Mouse (Mus musculus) embryonic facial prominence, embryonic 12.5 days (tissue): ENCODE results near the gene Maml3. TPM values are rescaled to one million over a fixed set of nuclear protein-coding genes. Genes with fewer than 3 reads are reported as not detected.

Experiments used
- ATAC-seq: fragments of 200-750 bp; cut with Nextera tagmentation; 2 replicates; pipeline ENCODE4 v1.8.0; 2017; ENCODE audit not compliant: insufficient number of reproducible peaks, insufficient read depth, low FRiP score, low TSS enrichment
- H3K27ac ChIP-seq: fragments of 300-500 bp; sonication (generic); 2 replicates; pipeline ENCODE4 v1.5.1; 2016; ENCODE audit warnings: mild to moderate bottlenecking
- H3K27me3 ChIP-seq: fragments of 300-500 bp; sonication (generic); 2 replicates; pipeline ENCODE4 v1.6.1; 2016; ENCODE audit warnings: mild to moderate bottlenecking, moderate library complexity
- H3K36me3 ChIP-seq: fragments of 300-500 bp; sonication (generic); 2 replicates; pipeline ENCODE4 v1.6.1; 2016; ENCODE audit warnings: mild to moderate bottlenecking
- H3K4me1 ChIP-seq: fragments of 300-500 bp; sonication (generic); 2 replicates; pipeline ENCODE4 v1.6.1; 2016
- H3K4me2 ChIP-seq: fragments of 300-500 bp; sonication (generic); replicated peaks from 2 replicates; pipeline ENCODE4 v1.6.1; 2016; ENCODE audit warnings: mild to moderate bottlenecking, moderate library complexity
- H3K4me3 ChIP-seq: fragments of 300-500 bp; sonication (generic); 2 replicates; pipeline ENCODE4 v1.5.1; 2016; ENCODE audit warnings: mild to moderate bottlenecking
- H3K9ac ChIP-seq: fragments of 300-500 bp; sonication (generic); 2 replicates; pipeline ENCODE4 v1.6.1; 2016; ENCODE audit warnings: mild to moderate bottlenecking, moderate library complexity
- H3K9me3 ChIP-seq: fragments of 300-500 bp; sonication (generic); 2 replicates; pipeline ENCODE4 v1.6.1; 2016; ENCODE audit warnings: mild to moderate bottlenecking, moderate library complexity
- WGBS: fragments of 180-500 bp; shearing (Covaris S2); methylation state at CpG from one replicate; pipeline ENCODE4 v1.1.7; 2016; 5-methylcytosine and 5-hydroxymethylcytosine counted together
- polyA plus RNA-seq: library from polyadenylated mRNA; unstranded; fragments of >200 nt; fragmentation: Nextera tagmentation; extraction: Ambion mirVana; gene quantifications from 2 replicates; pipeline ENCODE4 v1.2.1, GENCODE M21; 2016

Gene Maml3
- polyA plus RNA-seq, 1 experiment from 2014 or later: 6.4 TPM

DNA sequence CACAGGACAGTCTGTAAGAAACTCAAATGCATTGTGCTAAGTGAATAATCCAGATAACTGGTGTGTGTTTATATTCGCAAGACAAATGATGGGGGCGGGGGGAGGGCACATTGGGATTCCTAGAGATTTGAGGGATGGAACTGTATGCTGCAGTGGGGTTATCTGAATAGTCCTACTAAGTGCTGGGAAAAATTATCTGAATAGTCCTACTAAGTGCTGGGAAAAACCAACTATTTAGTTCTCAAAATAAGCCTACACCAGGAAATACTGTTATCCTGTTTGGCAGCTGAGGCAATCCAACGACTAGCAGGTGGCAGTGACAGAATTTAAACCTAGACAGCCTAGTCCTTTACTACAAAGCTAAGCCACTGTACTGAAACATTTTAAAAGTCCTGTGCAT, 62.2 kb downstream of the Maml3 start:
- H3K4me3 ChIP-seq: no peak overlapping the region
- peaks cover 38% of the 10 kb centered on the region for H3K4me1 ChIP-seq

DNA sequence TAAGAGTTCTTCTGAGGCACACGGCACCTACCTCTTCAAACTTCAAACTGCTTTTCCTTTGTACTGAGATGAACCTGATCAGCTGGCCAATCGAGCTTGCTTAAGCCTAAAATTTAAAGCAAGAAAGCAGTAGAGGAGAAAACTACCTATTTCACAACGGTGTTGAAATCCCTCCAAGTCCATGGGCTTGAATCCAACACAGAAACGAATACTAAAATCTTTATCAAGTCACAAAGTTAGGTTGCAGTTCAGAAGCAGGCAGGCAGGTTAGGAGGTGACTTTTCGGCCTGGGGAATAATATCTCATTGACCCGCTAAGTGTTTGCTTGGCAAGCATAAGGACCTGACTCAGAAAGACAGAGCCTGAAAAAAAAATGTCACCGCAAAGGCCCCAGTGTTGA, 64.9 kb downstream of the Maml3 start:
- peaks cover 36% of the 10 kb centered on the region for H3K4me1 ChIP-seq
- 88% methylated on average over 7 of the region's 7 CpGs for whole genome bisulfite sequencing

More for the DNA sequence above, 62.2 kb downstream of the Maml3 start:
- H3K27ac ChIP-seq: no peak overlapping the region
- H3K9me3 ChIP-seq: no peaks in the 10 kb centered on the region
- no peak overlapping the region for H3K9ac ChIP-seq
- 83% methylated on average over 3 of the region's 3 CpGs for WGBS
- no peaks in the 10 kb centered on the region for H3K36me3 ChIP-seq
- ATAC-seq: no peak
- no peak overlapping the region for H3K4me2 ChIP-seq
- no peaks in the 10 kb centered on the region for H3K27me3 ChIP-seq

DNA sequence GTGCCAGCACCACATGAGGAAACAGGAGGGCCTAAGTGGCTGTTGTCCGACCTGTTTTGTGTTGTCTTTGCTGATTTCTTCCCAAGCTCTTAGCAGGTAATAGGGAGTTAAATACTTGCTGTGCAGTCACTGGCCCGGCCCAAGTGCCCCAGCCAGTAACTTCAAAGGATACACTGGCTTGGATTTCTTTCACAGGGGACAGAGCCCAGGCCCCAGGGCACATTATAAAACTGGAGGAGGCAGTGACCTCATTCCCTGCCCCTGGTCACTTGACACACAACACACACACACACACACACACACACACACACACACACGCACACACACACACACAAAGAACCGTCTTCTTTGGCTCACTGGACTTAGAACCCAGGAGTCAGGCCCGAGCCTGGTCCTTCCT, 67.6 kb downstream of the Maml3 start:
- Histone ChIP-seq H3K9ac (no peak overlapping the region), H3K27ac (no peak overlapping the region), H3K4me2 (no peak overlapping the region), H3K9me3 (no peaks in the 10 kb centered on the region), H3K36me3 (no peaks in the 10 kb centered on the region), H3K27me3 (no peaks in the 10 kb centered on the region), H3K4me3 (no peak overlapping the region), H3K4me1 (peaks cover 27% of the 10 kb centered on the region)
- WGBS: 31% methylated on average over 5 of the region's 5 CpGs
- ATAC-seq: no peak

More for the DNA sequence above, 64.9 kb downstream of the Maml3 start:
- Histone ChIP-seq H3K4me2 (no peak overlapping the region), H3K4me3 (no peak overlapping the region), H3K27me3 (no peaks in the 10 kb centered on the region), H3K9me3 (no peaks in the 10 kb centered on the region), H3K27ac (no peak overlapping the region), H3K9ac (no peak overlapping the region), H3K36me3 (no peaks in the 10 kb centered on the region)
- ATAC-seq: no peak

DNA sequence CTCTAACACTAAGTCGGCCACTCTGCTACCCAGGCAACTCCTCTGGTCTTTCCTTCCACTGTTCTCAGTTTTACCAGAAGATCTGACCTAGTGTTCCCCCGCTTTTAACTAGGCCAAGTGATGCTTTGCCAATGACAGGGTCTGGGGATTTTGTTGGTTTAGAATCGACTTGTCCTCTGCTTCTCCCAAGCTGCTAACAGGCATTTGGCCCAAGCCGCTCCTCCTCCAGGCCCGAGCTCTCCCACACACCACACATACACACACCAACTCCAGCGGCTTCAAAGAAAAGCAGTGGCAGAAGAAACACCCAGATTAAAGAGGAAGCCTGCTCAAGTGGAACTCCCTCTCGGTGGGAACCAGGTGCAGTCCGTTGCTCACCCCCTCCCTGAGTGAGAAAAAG, 69.5 kb downstream of the Maml3 start:
- Histone ChIP-seq H3K4me1 (peaks cover 27% of the 10 kb centered on the region), H3K27me3 (no peaks in the 10 kb centered on the region), H3K9ac (no peak overlapping the region), H3K27ac (no peak overlapping the region), H3K4me3 (no peak overlapping the region), H3K9me3 (no peaks in the 10 kb centered on the region), H3K36me3 (no peaks in the 10 kb centered on the region), H3K4me2 (no peak overlapping the region)
- ATAC-seq: no peak
- whole genome bisulfite sequencing: 42% methylated on average over 8 of the region's 8 CpGs

DNA sequence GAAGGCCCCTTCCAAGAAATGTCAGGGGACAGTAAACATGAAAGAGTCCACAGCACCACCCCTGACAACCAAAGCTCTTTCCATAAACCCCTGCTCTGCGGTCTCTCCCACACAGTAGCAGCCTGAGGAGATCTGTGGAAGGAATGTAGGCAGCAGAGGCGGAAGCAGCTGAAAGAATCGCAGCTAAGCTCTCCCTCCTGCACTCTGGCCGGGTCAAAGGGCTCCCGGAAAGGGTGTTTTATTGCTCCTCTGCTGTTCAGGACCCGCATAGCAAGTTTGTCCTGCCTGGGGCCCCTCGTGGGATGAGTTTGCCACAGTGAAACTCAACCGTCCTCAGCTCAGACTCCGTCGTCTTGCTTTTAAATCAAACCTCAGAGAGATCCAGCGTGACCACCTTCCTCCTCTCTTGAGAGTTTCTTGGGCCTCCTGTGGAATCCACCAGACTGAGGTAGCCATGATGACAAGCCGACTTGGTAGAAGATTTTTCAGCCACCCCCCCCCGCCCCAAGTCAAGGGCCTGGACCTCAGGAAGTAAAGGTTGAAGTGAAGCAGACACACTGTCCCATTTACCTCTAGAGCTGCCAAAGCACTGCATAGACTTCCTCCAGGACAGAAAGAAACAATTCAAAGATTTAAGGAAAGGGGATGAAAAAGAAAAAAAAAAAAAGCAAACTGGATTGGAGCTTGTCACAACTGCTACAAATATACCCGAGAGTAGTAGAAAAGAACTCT, 70.9 kb downstream of the Maml3 start:
- Histone ChIP-seq H3K9me3 (no peaks in the 10 kb centered on the region), H3K36me3 (no peaks in the 10 kb centered on the region), H3K27me3 (no peaks in the 10 kb centered on the region), H3K27ac (no peak overlapping the region; the same call in 1 of the 2 replicates), H3K4me1 (peaks cover 35% of the 10 kb centered on the region), H3K4me3 (no peak overlapping the region), H3K9ac (no peak overlapping the region), H3K4me2 (no peak overlapping the region)
- 15% methylated on average over 14 of the region's 14 CpGs for WGBS
- no peak for ATAC-seq

DNA sequence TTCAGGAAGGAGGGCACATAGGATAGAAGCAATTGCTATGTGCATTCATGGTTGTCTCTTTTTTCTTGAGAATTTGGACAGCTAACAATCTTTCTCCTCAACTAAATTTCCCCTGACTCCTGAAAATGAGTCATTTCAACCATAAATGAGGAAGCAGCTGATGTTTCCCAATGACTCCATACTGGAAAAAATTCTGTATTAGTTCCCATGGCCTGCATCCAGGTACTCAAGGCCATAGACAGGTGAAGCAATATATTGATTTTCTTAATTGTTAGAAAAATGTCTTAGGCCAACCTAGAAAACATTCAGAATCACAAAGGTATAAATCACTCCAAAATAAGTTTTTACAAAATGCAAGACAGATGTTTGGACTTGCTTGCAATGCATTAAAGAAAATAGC, 73.5 kb downstream of the Maml3 start:
- Histone ChIP-seq H3K4me2 (no peak overlapping the region), H3K27ac (no peak overlapping the region), H3K9me3 (no peaks in the 10 kb centered on the region), H3K4me1 (peaks cover 27% of the 10 kb centered on the region), H3K4me3 (no peak overlapping the region), H3K27me3 (no peaks in the 10 kb centered on the region), H3K9ac (no peak overlapping the region), H3K36me3 (no peaks in the 10 kb centered on the region)
- no peak for ATAC-seq

DNA sequence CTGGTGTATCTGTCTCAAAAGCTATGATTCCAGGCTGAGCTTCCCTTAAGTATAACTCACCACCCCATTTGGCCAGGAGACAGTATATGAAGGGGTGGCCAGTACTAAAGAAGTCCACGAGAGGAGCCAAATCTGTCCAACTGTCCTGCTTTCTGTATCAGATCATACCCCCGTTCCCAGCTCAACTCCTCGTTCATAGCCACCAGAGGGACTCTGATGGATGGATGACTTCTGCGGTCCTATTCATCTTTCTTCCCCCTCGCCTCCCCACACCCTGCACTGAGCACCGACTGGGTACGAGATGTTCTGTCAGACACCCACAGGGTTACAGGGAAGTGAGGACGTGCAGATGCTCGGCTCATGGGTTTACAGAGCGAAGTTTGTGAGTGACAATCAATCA, 74.8 kb downstream of the Maml3 start:
- Histone ChIP-seq H3K36me3 (no peaks in the 10 kb centered on the region), H3K27ac (no peak overlapping the region), H3K4me3 (no peak overlapping the region), H3K4me1 (peaks cover 25% of the 10 kb centered on the region), H3K4me2 (no peak overlapping the region), H3K9me3 (no peaks in the 10 kb centered on the region), H3K9ac (no peak overlapping the region), H3K27me3 (no peaks in the 10 kb centered on the region)
- no peak for ATAC-seq
- 73% methylated on average over 10 of the region's 10 CpGs for WGBS

DNA sequence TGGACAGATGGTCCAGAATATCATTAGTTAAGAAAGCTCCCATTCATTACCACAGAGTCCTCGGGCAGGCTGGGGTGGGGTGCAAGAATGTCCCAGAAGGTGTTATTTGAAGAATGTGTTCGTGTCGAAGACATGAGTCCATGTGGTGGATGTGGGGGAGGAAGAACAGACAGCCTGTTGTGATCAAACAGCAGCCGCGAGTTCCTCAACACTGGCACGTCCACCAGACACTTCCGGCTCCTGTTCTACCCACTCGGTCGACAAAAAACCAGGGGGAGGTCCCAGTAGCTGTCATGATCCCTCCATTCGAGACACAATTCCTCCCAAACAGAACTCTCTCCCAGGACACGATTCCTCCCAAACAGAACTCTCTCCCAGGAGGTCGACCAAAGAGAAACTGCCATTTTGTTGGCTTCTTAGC, 75.2 kb downstream of the Maml3 start:
- Histone ChIP-seq H3K4me2 (peak overlapping the region; percentile 27; the same call in 1 of the 2 replicates), H3K27ac (no peak overlapping the region), H3K27me3 (no peaks in the 10 kb centered on the region), H3K4me1 (peaks cover 23% of the 10 kb centered on the region), H3K9ac (no peak overlapping the region), H3K36me3 (no peaks in the 10 kb centered on the region), H3K9me3 (no peaks in the 10 kb centered on the region), H3K4me3 (no peak overlapping the region)
- WGBS: 25% methylated on average over 12 of the region's 12 CpGs
- ATAC-seq: no peak

DNA sequence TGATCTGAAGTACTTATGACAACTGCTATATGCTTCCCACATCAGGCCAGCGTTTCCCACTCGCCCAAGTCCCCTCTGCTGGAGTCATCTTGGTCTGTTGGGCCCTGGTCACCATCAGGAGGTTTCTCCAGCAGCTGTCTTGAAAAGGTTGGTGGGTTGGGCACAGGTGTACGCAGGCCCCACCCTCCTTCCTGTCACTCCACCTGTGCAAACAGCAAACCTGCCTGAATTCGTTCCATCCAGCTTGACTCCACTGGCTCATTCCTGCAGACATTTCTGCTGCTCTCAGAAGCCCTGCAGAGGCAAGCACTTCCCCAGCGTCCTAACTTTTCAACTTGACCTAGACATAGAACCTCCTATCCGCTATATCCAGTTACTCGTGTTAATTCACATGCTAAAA, 76.9 kb downstream of the Maml3 start:
- Histone ChIP-seq H3K4me1 (peaks cover 12% of the 10 kb centered on the region; the same call in 1 of the 2 replicates), H3K27me3 (no peaks in the 10 kb centered on the region)
- 56% methylated on average over 7 of the region's 7 CpGs for WGBS

DNA sequence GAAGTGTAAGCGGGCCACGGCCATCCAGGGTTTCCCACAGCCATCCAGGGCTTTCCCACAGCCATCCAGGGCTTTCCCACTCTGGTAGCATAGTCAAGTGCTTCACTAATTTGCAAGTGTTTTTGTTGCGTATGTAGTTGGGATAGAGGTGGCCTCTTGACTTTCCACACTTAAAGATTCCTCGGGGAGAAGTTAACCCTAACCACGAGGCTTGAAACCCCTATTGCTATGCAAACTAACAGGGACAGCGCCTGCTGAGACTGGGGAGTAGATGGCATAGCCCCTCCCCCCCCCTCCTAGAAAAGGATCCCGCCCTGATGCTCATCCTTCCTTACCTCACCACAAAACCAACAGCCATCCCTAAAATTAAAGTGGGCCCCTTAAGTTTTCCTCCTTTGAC, 82.4 kb downstream of the Maml3 start:
- Histone ChIP-seq H3K4me2 (no peak overlapping the region), H3K36me3 (no peaks in the 10 kb centered on the region), H3K27ac (no peak overlapping the region), H3K9ac (no peak overlapping the region), H3K4me3 (no peak overlapping the region), H3K4me1 (peaks cover 10% of the 10 kb centered on the region), H3K27me3 (no peaks in the 10 kb centered on the region), H3K9me3 (no peaks in the 10 kb centered on the region)
- 42% methylated on average over 7 of the region's 7 CpGs for WGBS
- no peak for ATAC-seq

More for the DNA sequence above, 76.9 kb downstream of the Maml3 start:
- H3K9me3 ChIP-seq: no peaks in the 10 kb centered on the region
- H3K9ac ChIP-seq: no peak overlapping the region
- H3K27ac ChIP-seq: no peak overlapping the region
- no peak overlapping the region for H3K4me2 ChIP-seq
- H3K36me3 ChIP-seq: no peaks in the 10 kb centered on the region
- no peak overlapping the region for H3K4me3 ChIP-seq
- ATAC-seq: no peak

DNA sequence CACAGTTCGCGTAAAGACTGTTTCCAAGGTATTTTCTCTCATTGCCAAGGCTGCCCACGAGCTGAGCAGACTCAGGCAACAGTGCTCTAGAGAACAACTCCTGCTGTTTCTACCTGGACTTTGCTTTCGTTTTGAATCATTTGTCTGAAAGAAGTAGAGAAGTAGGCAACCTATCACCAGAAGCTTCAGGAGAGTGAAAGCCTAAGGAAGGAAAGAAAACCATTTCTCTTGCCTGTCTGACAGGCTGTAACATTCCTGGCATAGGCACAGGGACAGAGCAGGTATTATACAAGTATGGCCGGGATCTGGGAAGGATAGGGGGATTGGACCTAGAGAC, 86.8 kb downstream of the Maml3 start:
- Histone ChIP-seq H3K9me3 (no peaks in the 10 kb centered on the region), H3K4me3 (no peak overlapping the region), H3K36me3 (no peaks in the 10 kb centered on the region), H3K4me2 (0 out of 2 replicates have a peak overlapping the region, but pooled peaks have one; percentile 43), H3K27ac (no peak overlapping the region), H3K4me1 (peaks cover 17% of the 10 kb centered on the region), H3K27me3 (no peaks in the 10 kb centered on the region), H3K9ac (no peak overlapping the region)
- 61% methylated on average over 5 of the region's 5 CpGs for WGBS
- no peak for ATAC-seq

DNA sequence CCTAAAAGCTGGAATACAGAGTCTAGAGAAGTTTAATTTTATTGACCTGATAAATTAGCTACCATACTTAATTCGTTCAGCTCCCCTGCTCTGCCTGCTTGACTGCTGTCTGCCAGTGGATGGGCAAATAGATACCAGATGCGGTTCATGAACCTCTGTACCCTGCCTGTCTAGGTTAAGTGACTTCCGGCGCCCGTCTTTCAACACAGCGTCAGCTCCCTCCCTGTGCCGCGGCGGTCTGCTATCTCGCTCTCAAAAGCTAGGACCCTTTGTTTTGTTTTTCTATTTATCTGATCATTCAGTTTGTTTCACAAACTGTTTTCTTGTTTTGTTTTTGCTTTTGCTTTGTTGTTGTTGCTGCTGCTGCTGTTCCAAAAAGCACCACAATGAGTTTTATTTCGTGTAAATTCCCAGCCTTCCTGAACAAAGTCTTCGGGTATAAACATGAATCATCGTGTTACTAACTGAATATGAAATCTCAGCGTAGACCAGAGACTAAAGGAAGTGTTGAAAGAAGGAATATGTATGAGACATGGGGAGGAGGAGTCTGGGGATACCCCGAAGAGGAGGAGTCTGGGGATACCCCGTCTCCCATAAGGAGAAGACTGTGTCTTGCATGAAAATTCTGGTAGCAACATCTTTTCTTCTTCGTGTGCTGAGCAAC, 87.3 kb downstream of the Maml3 start:
- H3K27ac ChIP-seq: 0 out of 2 replicates have a peak overlapping the region, but pooled peaks have one; percentile 14
- 23% methylated on average over 17 of the region's 17 CpGs for WGBS

More for the DNA sequence above, 87.3 kb downstream of the Maml3 start:
- Histone ChIP-seq H3K4me3 (peak overlapping the region; percentile 15), H3K4me2 (peak overlapping the region; percentile 43), H3K9me3 (no peaks in the 10 kb centered on the region), H3K4me1 (peaks cover 17% of the 10 kb centered on the region), H3K9ac (no peak overlapping the region), H3K36me3 (no peaks in the 10 kb centered on the region), H3K27me3 (no peaks in the 10 kb centered on the region)
- ATAC-seq: no peak
